Mouse (Mus musculus) ovary, adult 18-20 months (tissue): Measurements from ENCODE around the gene Hspb9.

Experiments used
- DNase-seq: peaks from one replicate; pipeline ENCODE4 v3.0.0; 2022; ENCODE audit warnings: low spot score, mixed read lengths

The Hspb9 gene

DNA sequence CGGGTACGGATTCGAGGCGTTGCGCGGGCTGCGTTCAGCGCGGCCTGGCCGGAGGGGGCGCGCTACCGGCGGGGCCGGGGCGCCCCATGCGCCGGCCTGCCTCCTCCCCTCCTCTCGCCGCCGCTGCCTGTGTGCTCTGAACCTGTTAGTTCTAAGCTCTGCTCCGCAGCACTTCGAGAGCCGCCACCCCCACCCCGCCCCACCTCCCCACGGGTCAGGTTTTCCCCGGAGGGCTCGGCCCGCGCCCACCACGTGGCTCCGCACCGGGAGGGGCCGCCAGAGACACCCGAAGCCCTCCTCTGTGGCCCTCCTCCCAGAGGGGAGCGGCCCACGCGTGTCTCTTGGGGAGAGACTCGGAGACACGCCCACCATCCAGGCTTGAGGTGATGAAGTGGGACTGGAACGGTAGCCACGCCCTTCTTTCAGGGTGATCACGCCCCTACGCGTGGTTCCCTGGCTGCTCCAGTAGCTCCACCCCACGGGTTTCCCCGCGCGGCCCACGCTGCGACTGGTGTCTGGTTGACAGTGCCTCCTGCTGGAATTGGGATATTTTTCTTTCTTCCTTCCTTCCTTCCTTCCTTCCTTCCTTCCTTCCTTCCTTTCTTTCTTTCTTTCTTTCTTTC is 46.1 kb downstream of the Hspb9 start, which contains the start of gene Kcnh4:
Kcnh4 (minus strand) TSS at position 332 of the 623 bp plus-strand sequence.
- DNase-seq = no peak

DNA sequence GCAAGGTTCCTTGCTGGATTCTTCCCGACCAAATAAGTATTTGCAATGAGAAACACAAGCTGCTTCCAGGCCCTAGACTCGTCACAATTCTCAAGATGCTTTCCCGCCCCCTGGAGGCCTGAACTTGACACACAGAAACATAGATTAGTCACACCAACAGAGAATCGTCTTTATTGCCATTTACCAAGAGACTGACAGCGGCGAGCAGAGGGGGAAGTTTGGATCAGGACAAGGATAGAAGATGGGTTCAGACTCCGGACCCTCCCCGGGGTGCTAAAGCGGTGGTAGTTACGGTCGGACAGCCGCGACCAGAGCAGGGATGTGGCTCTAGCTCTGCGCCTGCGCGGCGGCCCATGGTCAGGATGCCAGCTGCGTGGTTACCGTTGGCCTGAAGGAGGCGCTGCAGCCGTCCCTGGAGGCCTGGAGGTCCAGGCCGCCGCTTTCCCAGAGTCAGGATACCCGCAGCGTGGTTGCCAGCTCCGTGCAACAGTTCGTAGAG is 47.9 kb downstream of the Hspb9 start:
- DNase-seq = peak; percentile 62

DNA sequence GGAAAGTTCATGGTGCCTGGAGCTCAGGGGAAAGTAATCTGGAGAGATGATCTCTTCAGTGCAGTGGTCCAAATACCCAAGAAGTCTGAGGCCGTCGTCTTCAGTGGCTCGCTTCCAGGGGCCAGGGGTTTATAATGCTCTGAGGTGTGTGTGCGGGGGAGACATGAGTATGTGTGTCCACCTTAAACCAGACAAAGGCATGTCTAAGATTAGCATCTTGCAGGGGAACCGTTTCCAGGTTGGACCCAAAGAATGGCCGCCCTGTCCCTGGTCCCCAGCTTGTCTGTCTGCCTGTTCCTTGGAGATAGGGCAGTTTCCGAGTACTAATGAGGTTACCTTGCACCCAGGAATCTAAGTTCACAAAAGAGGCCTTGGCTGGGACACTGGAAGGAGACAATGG is 49.2 kb downstream of the Hspb9 start, which contains the start of gene Hcrt:
Hcrt (minus strand) TSS at position 101 of the 400 bp plus-strand sequence.
- no peak for DNase-seq
